Mouse (Mus musculus) megakaryocyte, embryonic 14.5 days (primary cell): ENCODE results near the gene Wwp2. TPM values are rescaled to one million over a fixed set of nuclear protein-coding genes. Genes with fewer than 3 reads are reported as not detected.

Experiments used
- H3K27me3 ChIP-seq: replicated peaks from 2 replicates; pipeline ENCODE3; 2012; ENCODE audit warnings: inconsistent platforms
- H3K36me3 ChIP-seq: replicated peaks from 2 replicates; pipeline ENCODE3; 2012; ENCODE audit warnings: low read length, inconsistent platforms, mixed read lengths
- H3K4me1 ChIP-seq: 2 replicates; pipeline ENCODE4 v1.6.1; 2012; ENCODE audit warnings: inconsistent platforms
- H3K4me3 ChIP-seq: replicated peaks from 2 replicates; pipeline ENCODE3; 2012; ENCODE audit warnings: moderate library complexity, mild to moderate bottlenecking, inconsistent platforms
- H3K9me3 ChIP-seq: 2 replicates; pipeline ENCODE4 v1.6.1; 2012; ENCODE audit warnings: inconsistent platforms
- FLI1 ChIP-seq: IDR thresholded peaks from 2 replicates; pipeline ENCODE4 v1.6.1; 2012; ENCODE audit warnings: low read length, inconsistent platforms, mixed read lengths
- GATA1 ChIP-seq: IDR thresholded peaks from 3 replicates; pipeline ENCODE4 v1.6.1; 2012; ENCODE audit warnings: mixed read lengths, low read length, inconsistent platforms, borderline replicate concordance
- polyA plus RNA-seq: library from polyadenylated mRNA; stranded (reverse); fragments of >175 nt; gene quantifications from 2 replicates; pipeline ENCODE4 v1.2.3, GENCODE M21; 2012; ENCODE audit warnings: low replicate concordance; ENCODE audit not compliant: insufficient read depth

Wwp2 gene
- polyA plus RNA-seq, 1 experiment: 32.4 TPM

DNA sequence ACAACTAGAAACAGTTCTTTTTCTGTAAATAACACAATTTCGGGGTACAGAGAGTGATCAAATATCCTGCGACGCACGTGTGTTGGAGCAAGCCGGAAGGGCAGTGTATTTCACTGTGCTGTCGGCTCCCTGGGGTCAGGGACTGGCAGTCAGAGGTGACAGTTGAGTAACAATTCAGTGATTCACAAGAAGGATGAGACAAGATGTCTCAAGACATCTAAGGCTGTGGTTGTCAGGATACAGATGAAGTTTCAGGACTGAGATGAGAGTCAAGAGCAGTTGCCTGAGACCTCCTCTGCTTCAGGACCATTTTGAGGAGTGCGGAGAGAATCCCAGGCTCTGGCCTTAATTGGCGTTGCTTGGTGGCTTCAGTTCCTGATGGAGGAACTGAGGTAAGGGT is 66.2 kb downstream of the Wwp2 start:
- Histone ChIP-seq H3K4me3 (peak overlapping the region; percentile 89), H3K27me3 (no peaks in the 10 kb centered on the region), H3K36me3 (peaks cover 46% of the 10 kb centered on the region), H3K4me1 (peaks cover 95% of the 10 kb centered on the region), H3K9me3 (no peaks in the 10 kb centered on the region; the same call in 1 of the 2 replicates)
- TF ChIP-seq GATA1 (no peak), FLI1 (no peak)

DNA sequence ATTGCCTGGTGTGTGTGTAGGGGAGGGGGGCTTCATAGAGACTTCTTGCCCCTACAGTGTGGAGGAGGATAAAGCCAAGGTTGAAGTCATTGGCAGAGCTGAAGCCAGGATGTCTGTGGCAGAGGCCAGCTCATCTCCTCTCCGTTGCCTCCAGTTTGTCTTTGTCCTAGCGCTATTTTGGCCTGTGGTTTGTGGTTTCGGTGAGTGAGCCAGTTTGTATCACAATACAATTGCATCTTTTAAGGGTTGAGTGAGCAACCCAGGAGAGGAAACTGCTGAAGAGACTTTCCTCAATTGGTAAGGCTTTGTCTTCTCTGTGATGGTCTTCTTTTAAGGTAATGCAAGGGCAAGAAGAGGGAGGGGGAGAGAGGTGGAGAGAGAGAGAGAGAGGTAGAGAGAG is 66.8 kb downstream of the Wwp2 start:
- Histone ChIP-seq H3K9me3 (no peaks in the 10 kb centered on the region; the same call in 1 of the 2 replicates), H3K4me3 (peak overlapping the region; percentile 89), H3K36me3 (peaks cover 49% of the 10 kb centered on the region), H3K4me1 (peaks cover 95% of the 10 kb centered on the region), H3K27me3 (no peaks in the 10 kb centered on the region)
- TF ChIP-seq FLI1 (no peak), GATA1 (no peak)

GRCm38 (mm10) chr8:107503354-107503753 is 67.2 kb downstream of the Wwp2 start:
- Histone ChIP-seq H3K27me3 (no peaks in the 10 kb centered on the region), H3K36me3 (peaks cover 51% of the 10 kb centered on the region), H3K9me3 (no peaks in the 10 kb centered on the region; the same call in 1 of the 2 replicates), H3K4me3 (peak overlapping the region; percentile 89), H3K4me1 (peaks cover 94% of the 10 kb centered on the region)
- no peak for TF ChIP-seq GATA1
- no peak for TF ChIP-seq FLI1

GRCm38 (mm10) chr8:107504239-107504985 is 68.2 kb downstream of the Wwp2 start:
- TF ChIP-seq GATA1 (no peak), FLI1 (no peak)
- H3K9me3 ChIP-seq: no peaks in the 10 kb centered on the region; the same call in 1 of the 2 replicates
- no peaks in the 10 kb centered on the region for H3K27me3 ChIP-seq
- H3K4me3 ChIP-seq: peak overlapping the region; percentile 89
- peaks cover 92% of the 10 kb centered on the region for H3K4me1 ChIP-seq
- peaks cover 59% of the 10 kb centered on the region for H3K36me3 ChIP-seq

DNA sequence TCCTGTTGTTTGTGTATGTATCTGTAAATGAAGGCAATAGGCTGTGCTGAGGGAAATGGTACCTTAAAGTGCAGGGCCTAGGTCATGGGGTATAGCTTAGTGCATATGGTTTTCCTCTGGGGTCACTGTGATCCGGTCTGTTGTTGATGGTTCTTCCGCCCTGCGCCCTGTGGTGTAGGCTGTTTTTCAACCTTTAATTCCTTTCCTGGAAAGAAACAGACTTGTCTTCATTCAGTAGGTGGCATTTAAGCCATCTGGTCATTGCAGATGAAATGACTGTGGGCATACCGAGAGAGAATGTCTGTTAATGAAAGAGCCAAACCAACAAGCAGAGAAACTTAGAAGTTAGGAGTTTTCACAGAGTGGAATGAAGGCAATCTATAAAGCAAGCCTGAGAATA is 69.1 kb downstream of the Wwp2 start:
- Histone ChIP-seq H3K27me3 (no peaks in the 10 kb centered on the region), H3K4me3 (peak overlapping the region; percentile 57), H3K9me3 (no peaks in the 10 kb centered on the region; the same call in 1 of the 2 replicates), H3K4me1 (peaks cover 93% of the 10 kb centered on the region), H3K36me3 (peaks cover 65% of the 10 kb centered on the region)
- no peak for TF ChIP-seq FLI1
- no peak for TF ChIP-seq GATA1

- peaks cover 94% of the 10 kb centered on the region for H3K4me1 ChIP-seq
- H3K4me3 ChIP-seq: no peak overlapping the region
- H3K9me3 ChIP-seq: no peaks in the 10 kb centered on the region
- H3K27me3 ChIP-seq: no peaks in the 10 kb centered on the region
- TF ChIP-seq FLI1: no peak
- no peak for TF ChIP-seq GATA1
- H3K36me3 ChIP-seq: peaks cover 67% of the 10 kb centered on the region
Observed at GRCm38 (mm10) chr8:107507019-107507418, 70.9 kb downstream of the Wwp2 start.

DNA sequence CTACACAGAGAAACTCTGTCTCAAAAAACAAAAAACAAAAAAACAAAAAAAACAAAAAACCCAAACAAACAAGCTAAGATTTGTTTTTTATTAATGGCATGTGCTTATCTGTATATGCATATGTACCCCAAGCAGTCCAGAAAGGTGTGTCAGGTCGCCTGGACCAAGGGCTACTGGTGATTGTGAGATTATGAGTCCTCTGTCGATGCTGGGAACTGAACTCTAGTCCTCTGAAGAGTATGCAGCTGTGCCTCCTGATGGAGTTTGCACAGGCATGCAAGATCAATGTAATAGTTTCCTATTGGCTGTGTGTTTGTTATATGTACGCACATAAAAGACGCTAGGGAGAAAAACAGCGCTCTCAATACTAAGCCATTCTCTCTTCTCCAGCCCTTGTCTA is 74.0 kb downstream of the Wwp2 start:
- Histone ChIP-seq H3K4me1 (peaks cover 74% of the 10 kb centered on the region), H3K9me3 (no peaks in the 10 kb centered on the region), H3K27me3 (no peaks in the 10 kb centered on the region), H3K4me3 (no peak overlapping the region), H3K36me3 (peaks cover 77% of the 10 kb centered on the region)
- TF ChIP-seq GATA1 (no peak), FLI1 (no peak)

- Histone ChIP-seq H3K27me3 (no peaks in the 10 kb centered on the region), H3K9me3 (no peaks in the 10 kb centered on the region), H3K36me3 (peaks cover 74% of the 10 kb centered on the region), H3K4me1 (peaks cover 73% of the 10 kb centered on the region), H3K4me3 (no peak overlapping the region)
- no peak for TF ChIP-seq GATA1
- no peak for TF ChIP-seq FLI1
Observed at GRCm38 (mm10) chr8:107510766-107511165, 74.6 kb downstream of the Wwp2 start.

DNA sequence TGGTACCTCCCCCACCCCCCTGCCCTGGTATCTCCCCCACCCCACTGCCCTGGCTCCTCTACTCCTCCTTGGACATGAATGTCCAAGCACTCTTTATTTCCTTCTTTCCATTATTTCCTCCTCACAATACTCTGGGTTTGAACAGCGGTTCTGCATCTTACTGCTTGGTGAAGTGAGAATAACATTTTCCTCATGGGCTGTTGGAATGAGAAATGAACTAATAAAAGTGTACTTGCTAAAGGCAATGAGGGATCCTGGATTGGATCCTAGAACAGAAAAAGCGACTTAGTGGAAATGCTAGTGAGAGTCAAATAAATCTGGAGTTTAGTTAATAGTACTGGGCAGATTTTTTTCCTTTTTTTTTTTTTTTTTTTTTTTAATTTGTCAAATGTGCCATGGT is 77.1 kb downstream of the Wwp2 start:
- Histone ChIP-seq H3K9me3 (no peaks in the 10 kb centered on the region), H3K36me3 (peaks cover 64% of the 10 kb centered on the region), H3K4me1 (peaks cover 64% of the 10 kb centered on the region), H3K4me3 (no peak overlapping the region), H3K27me3 (no peaks in the 10 kb centered on the region)
- TF ChIP-seq GATA1 (no peak), FLI1 (no peak)

- Histone ChIP-seq H3K4me3 (no peak overlapping the region), H3K36me3 (peaks cover 65% of the 10 kb centered on the region), H3K9me3 (no peaks in the 10 kb centered on the region), H3K4me1 (peaks cover 65% of the 10 kb centered on the region), H3K27me3 (no peaks in the 10 kb centered on the region)
- TF ChIP-seq GATA1 (no peak), FLI1 (no peak)
Observed at GRCm38 (mm10) chr8:107514949-107515721, 79.0 kb downstream of the Wwp2 start.
